Mouse (Mus musculus) induced T-regulatory cell, adult 2 months (primary cell): Measurements from ENCODE around the gene Gm2916.
"Not testable (repeated sequence)": the region's sequence is repeated elsewhere in the genome, so short reads cannot be mapped to it uniquely, and the experiment has no call there.

ENCODE experiments used
- DNase-seq: peaks from one replicate; pipeline ENCODE4 v3.0.0-alpha.2; 2012; ENCODE audit warnings: low read depth

Gene Gm2916

GRCm38 (mm10) chr14:3883872-3884271, at the start of gene Gm2916:
Gene Gm2916, plus strand, starts transcription at chr14:3884172.
- not testable (repeated sequence) for DNase-seq

GRCm38 (mm10) chr14:3845945-3846344, 38.0 kb upstream of the Gm2916 start, which contains the start of gene Gm3033:
Gene Gm3033, plus strand, starts transcription at chr14:3846245.
- DNase-seq = not testable (repeated sequence)

- DNase-seq = not testable (repeated sequence)
Measured at GRCm38 (mm10) chr14:3931456-3931855, 47.5 kb downstream of the Gm2916 start, which contains the start of gene Gm3029. Gene Gm3029, plus strand, starts transcription at chr14:3931756.

GRCm38 (mm10) chr14:3963247-3963646, 79.3 kb downstream of the Gm2916 start, which contains the start of gene Gm3095:
Gene Gm3095, plus strand, starts transcription at chr14:3963547.
- DNase-seq = not testable (repeated sequence)
